Mouse (Mus musculus) lung, postnatal 4 days (tissue): ENCODE measurements around the gene Cacnb1.

Experiments
- DNase-seq, 2 experiments: peaks; one replicate each; pipeline ENCODE4 v3.0.0; 2021

The Cacnb1 gene

DNA sequence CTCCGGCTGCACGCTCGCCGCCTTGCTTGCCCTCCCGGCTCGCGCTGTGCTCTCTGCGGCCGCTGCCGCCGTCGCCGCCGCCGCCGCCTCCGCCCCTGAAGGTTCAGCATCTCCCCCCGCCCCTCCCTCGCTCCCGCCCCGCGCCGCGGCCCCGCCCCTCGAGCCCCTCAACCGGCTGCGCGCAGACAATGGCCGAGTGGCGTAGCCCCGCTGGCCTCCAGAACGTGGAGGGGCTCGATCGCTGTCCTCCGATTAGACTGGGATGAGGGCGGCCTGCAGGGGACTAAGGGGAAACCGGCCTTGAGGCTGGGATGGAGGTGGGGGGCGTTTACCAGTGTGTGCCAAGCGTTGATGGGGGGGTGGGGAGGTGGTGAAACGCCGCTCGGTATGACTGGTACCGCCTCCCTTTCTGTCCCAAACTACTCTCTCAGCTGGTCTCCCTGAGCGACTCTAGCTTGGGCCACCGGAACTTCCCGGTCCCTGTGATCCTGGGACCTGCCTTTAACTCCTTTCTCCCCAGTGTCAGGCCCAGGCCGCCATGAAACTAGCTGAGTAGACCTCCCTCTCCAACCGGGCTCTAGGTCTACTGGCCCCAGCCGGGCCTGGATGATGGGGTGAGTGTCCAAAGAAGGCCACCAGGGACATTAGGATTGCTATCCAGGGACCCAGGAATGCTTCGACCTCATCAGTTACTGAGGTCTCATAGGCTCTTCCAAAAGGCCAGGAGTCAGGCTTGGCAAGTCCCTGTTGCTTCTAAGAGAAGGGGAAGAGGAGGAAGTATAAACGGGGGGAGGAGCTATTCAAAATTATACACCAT, at the start of gene Cacnb1:
Cacnb1 (minus strand) TSS at position 480 of the 817 bp plus-strand sequence.
- peak; percentile 79 to 85 for DNase-seq

- no peak for DNase-seq
Observed at GRCm38 (mm10) chr11:98067255-98067654, 44.4 kb upstream of the Cacnb1 start.

- no peak for DNase-seq
Observed at GRCm38 (mm10) chr11:98066201-98066600, 43.4 kb upstream of the Cacnb1 start.

DNA sequence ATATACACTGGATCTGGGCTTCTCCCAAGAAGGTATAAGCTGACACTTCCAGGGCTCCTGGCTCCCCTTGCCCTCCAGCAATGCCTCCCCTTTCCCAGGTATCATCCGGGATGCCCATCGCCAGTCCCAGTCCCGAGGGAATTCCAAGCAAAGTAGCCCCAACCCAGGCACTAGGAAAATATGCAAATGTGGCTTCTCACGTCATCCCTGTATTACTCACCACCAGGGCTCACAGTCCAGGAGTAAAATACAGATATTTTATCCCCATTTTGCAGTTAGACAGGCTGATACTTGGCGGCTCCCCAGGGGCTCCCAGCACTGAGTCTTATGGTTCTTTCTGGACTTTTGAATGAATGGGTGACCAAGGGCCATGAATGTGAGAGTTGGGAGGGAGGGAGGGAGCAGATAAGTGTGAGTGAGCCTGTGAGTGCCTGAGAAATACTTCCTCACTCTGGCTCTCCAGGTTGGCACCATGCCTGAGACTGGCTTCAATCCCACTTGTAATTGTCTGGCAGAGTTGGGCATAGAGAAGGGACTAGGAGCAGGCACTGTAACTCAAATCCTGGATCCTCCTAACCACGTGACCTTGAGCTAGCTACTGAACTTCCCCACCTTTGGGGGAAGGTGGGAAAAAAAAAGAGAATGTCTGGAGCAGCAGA, 39.2 kb upstream of the Cacnb1 start:
- peak; percentile 58 to 61 for DNase-seq

DNA sequence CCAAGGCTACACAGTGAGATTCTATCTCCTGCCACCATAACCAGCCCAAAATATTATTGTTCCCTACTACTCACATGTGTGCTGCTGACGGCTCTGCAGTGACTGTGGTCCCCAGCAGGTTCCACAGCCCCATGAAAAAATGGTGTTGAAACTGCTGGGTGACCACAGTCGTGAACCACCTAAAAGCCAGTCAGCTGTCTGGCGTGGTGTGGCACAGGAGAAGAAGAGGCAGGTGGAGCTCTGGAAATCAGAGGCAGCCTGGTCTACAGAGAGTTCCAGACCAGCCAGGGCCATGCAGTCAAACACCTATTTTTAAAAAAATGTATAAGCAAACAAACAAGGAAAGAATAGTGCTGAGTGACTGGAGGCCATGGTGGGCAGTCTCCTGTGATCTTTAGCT, 38.6 kb upstream of the Cacnb1 start:
- DNase-seq: no peak

DNA sequence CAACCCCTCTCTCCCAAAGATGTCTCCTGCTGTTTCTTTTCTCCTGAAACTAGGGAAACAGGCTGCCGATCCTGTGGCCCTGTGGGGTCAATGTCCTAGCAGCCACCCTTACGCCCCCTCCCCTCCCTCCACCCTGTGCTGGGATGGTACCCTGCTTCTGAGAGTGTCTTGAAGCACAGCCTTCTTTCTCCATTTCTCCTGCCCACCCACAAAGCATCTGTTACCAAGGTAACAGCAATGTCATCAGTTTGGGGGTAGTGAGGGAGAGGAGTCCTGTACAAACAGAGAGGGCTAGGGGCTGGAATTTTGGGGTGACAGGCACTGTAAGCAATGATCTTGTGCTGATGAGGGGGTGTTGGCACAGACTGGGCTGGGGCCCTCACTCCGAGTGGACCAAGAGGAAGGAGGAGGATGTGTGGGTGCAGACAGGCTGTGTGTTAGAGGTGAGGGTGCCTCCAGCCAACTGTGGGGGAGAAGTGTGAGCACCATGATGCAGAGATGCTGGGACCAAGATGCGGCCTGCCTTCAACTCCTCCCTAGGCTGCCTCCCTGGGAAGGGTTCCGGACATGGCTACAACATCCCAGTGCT, 37.4 kb upstream of the Cacnb1 start:
- DNase-seq: no peak

GRCm38 (mm10) chr11:98059662-98060061, 36.8 kb upstream of the Cacnb1 start:
- DNase-seq: no peak

- peak in 1 of 2 experiments; percentile 25 for DNase-seq
Observed at GRCm38 (mm10) chr11:98057998-98058397, 35.2 kb upstream of the Cacnb1 start.

GRCm38 (mm10) chr11:98057466-98057865, 34.6 kb upstream of the Cacnb1 start:
- DNase-seq: no peak

DNA sequence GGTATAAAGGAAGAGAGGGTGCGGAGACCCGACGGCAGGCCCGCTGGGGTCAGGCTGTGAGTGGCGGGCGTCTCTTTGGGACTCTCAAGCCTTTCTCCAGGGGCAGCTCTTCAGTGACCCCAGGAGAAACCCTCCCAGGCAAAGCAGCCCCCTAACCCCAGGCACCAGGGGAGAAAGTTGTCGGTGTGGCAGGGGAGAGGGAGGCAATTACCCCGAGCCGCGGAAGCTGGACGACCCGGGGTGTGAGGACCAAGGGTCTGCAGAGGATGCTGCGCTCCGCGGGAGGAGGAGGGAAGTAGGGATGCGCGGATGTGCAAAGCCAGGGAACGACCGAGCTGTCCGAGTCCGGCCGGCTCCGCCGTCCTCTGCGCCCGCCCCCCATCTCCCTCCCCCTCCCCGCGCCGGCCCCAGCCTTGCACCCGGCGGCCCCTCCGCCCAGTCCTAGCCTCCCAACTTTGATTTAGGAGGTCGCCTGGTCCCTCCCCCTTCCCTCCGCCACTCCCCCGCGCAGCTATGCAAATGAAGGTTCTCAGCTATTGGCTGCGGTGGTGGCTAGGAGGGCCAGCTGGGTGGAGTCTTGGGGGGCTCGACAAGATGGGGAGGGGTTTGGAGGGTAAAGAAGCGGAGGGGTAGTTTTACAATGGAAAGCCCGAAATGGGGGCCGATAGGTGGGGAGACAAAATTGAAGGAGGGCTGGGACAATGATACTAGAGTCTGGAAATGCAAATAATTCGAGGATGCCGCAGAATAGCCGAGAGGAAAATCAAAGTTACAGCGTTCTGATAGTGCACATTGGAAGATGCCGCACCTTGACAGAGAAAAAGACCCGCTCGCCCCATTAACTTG, 30.4 kb upstream of the Cacnb1 start, which contains the start of gene Stac2:
Stac2 (minus strand) TSS at position 474 of the 846 bp plus-strand sequence.
- peak; percentile 71 to 81 for DNase-seq

GRCm38 (mm10) chr11:98052129-98052988, 29.5 kb upstream of the Cacnb1 start:
- peak; percentile 29 to 38 for DNase-seq

DNA sequence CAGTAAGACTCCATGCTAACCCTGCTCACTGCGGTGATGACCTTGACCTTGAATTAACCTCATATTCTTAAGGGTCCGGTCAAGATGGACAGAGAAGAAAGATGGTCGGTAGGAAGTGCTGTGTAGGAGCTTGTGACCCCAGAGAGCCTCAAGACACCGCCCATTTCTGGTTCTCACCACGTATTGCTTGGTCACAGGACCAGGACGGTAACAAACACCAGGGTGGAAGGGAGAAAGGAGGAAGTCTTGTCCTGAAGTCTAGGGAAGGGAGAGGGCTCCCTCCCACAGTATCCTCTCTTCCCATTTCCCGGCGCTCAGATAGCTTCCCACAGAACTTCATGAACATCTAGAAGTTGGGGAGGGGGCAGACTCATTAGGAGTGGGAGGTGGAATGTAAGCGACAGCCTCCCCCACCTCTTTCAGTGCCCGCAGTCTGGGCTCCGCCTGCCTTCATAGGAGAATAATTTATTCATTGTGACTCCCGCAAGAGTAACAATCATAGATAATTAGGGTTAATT, 28.8 kb upstream of the Cacnb1 start:
- no peak for DNase-seq

GRCm38 (mm10) chr11:98050940-98051339, 28.1 kb upstream of the Cacnb1 start:
- no peak for DNase-seq

DNA sequence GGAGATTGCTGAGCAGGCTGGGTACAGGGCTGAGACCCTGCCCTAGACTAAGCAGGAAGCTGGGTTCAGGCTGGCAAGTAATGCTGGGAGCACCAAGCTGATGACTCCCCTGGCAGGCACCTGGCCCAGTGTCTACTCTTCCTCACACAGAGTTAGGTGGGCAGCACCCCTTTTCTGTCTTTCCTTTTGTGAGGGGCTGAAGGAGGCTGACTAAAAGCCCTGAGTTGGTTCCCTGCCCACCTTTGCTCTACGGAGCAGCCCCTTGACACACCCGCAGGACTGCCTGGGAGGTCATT, 27.6 kb upstream of the Cacnb1 start:
- DNase-seq: no peak

DNA sequence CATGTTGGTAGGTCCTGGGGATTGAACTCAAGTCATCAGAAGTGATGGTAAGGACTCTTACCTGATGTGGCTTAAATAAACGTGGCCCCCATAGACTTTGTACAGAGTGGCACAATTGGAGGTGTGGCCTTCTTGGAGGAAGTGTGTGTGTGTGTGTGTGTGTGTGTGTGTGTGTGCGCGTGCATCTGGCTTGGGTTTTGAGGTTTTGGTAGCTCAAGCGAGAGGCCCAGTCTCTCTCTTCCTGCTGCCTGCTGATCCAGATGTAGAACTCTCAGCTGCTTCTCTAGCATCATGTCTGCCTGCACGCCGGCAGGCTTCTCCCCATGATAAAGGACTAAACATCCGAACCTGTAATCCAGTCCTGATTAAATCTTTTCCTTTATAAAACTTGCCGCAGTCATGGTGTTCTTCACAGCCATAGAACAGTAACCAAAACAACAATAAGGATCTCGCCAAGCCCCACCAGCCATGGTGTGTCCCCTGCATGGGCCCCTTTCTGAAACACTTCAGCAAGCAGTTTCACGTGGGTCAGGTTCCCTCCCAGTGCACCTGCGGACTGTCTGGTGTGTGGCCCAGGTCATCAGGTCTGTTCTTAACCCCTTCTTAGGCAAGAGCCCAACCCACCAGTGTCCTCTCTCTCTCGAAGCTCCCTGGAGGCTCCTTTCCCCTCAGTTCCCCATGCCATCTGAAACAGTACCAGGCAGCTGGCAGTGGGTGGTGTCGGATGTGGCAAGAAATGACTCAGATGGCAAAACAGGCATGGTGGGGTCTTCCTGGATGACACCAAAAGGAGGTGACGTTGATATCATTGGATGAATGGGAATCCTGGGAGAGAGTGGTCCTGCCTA, 27.1 kb upstream of the Cacnb1 start:
- DNase-seq: no peak

GRCm38 (mm10) chr11:98047745-98048144, 24.9 kb upstream of the Cacnb1 start:
- no peak for DNase-seq

- no peak for DNase-seq
Observed at GRCm38 (mm10) chr11:98046466-98046865, 23.6 kb upstream of the Cacnb1 start.

GRCm38 (mm10) chr11:98045596-98045995, 22.8 kb upstream of the Cacnb1 start:
- DNase-seq: no peak

DNA sequence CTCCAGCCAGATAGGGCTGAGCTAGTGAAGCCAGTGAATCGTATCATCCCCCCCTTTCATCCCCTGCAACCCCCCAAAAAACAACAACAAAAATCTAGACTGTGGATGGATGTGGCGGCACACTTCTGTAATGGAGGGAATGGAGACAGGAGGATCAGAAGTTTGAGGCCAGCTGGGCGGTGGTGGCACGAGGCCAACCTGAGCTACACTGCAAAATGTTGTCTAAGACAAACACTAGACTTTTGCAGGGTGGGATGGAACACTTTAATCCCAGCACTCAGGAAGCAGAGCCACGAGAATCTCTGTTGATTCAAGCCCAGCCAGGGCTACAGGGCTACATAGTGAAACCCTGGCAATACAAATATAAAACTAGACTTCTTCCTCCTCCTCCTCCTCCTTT, 21.2 kb upstream of the Cacnb1 start:
- no peak for DNase-seq

DNA sequence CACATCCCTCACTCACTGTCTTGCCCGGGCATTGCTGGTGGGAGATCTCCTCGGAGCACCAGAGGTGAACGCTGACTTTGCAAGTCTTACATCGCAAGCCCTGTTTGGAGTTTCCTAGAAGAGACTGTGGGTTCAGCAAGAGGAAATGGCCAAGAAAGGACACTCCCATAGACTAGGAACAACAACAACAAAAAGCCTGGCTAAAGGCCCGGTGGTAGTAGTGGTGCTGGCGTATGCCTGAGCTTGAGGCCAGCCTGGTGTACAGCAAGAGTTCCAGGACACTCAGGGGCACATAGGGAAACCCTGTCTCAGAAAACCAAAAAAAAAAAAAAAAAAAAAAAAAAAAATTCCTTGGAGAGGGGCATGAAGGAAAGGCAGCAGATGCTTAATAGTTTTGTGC, 19.9 kb upstream of the Cacnb1 start:
- DNase-seq: no peak

GRCm38 (mm10) chr11:98040975-98041374, 18.1 kb upstream of the Cacnb1 start:
- no peak for DNase-seq
